Mouse (Mus musculus): Measurements from ENCODE around the gene Tbc1d22b.

DNA sequence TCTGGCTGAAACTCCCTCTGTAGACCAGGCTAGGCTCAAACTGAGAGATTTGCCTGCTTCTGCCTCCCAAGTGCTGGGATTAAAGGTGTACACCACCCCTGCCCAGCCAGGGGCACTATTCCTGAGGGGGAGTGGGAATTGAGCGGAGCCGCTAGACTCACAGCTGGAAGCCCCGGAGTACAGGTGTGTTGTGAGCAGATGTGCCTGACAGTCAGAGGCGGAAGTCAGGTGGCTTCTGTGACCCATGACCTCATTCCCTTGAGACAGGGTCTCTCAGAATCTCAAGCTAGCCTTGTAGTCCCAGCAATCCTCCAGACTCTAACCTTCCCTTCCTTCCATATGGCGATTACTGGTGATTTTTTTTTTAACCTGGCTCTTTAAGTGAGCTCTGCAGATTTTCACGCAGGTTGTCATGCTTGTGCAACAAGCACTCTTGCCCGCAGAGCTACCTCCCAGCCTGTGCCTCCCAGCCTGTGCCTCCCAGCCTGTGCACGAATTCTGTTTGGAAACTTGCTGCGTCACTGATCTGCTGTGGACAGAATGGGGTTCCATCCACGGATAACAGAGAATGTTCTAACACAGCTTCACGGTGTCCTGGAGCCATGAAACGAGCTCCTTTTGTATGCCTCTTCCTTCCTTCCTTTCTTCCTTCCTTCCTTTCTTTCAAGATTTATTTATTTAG, 40.5 kb upstream of the Tbc1d22b start:
- no peak for TF ChIP-seq CTCF (IDR thresholded peaks at IDR 0.05; ENCODE audit: extremely low read depth, insufficient read depth, low read length)
- TF ChIP-seq POLR2A (IDR thresholded peaks at IDR 0.05; ENCODE audit: extremely low read depth, insufficient read depth, low read length), result no peak

Measured in cortical plate, adult 2 months (tissue).